Mouse (Mus musculus): Measurements from ENCODE around the gene Fam163a. TPM values are rescaled to one million over a fixed set of nuclear protein-coding genes. Genes with fewer than 3 reads are reported as not detected.
A peak's percentile ranks its signal among the peaks of the same experiment; 100 is the strongest.

The Fam163a gene
- polyA plus RNA-seq, 1 experiment from 2014 or later, result 1.2 TPM

DNA sequence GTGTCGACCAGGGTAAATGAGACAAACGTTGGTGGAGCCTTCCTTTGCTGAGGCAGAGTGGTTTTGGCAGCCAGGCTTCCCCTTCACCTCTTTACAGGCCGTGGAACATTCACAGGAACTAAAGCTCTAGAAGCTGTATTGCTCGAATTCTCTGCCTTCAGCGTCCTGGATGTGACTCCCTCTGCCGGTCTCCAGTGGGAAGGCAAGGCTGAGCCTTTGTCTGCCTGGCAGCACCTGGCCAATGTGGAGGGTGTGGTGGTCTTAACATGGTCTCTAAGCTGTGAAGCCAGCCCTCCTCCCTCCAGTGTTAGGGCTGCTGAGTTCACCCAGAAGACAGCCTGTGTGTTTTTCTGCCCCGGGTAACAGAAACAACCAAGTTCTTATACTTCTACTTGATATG, 24.6 kb upstream of the Fam163a start:
- no peaks in the 10 kb centered on the region for H3K36me3 ChIP-seq (ENCODE audit: insufficient read depth)
- H3K4me3 ChIP-seq (ENCODE audit: low read depth, low read length), result no peak overlapping the region
- H3K4me1 ChIP-seq (ENCODE audit: insufficient read depth), result no peaks in the 10 kb centered on the region
- H3K27me3 ChIP-seq (ENCODE audit: insufficient read depth, low read length), result no peaks in the 10 kb centered on the region
- no peaks in the 10 kb centered on the region for H3K9me3 ChIP-seq (ENCODE audit: low read depth, low read length)
- peak; percentile 85 for TF ChIP-seq CTCF (IDR thresholded peaks at IDR 0.05; ENCODE audit: low read depth)
- no peak overlapping the region for H3K27ac ChIP-seq (ENCODE audit: low read depth)
- no peak overlapping the region for H3K9ac ChIP-seq
- DNase-seq, result peak; percentile 79
- ATAC-seq (ENCODE audit: insufficient read depth), result no peak
- WGBS, result 17% methylated on average over 7 of the region's 7 CpGs
- H3K4me2 ChIP-seq, result no peak overlapping the region

DNA sequence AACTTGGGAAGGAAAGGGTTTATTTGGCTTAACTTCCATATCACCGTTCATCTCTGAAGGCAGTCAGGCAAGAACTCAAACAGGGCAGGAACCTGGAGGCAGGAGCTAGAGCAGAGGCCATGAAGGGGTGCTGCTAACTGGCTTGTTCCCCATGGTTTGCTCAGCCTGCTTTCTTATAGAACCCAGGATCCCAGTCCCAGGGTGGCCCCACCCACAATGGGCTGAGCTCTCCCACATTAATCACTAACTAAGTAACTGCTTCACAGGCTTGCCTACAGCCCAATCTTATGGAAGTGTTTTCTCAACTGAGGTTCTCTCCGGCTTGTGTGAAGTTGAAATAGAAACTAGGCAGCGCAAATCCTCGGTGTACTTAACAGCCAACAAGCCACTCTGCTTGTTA, 23.9 kb upstream of the Fam163a start:
- Histone ChIP-seq H3K4me2 (no peak overlapping the region), H3K36me3 (ENCODE audit: insufficient read depth) (no peaks in the 10 kb centered on the region), H3K4me1 (ENCODE audit: insufficient read depth) (no peaks in the 10 kb centered on the region), H3K9ac (no peak overlapping the region), H3K4me3 (ENCODE audit: low read depth, low read length) (no peak overlapping the region), H3K9me3 (ENCODE audit: low read depth, low read length) (no peaks in the 10 kb centered on the region), H3K27me3 (ENCODE audit: insufficient read depth, low read length) (no peaks in the 10 kb centered on the region), H3K27ac (ENCODE audit: low read depth) (no peak overlapping the region)
- no peak for DNase-seq
- WGBS, result 72% methylated on average over 4 of the region's 4 CpGs
- ATAC-seq (ENCODE audit: insufficient read depth), result no peak
- no peak for TF ChIP-seq CTCF (IDR thresholded peaks at IDR 0.05; ENCODE audit: low read depth)

DNA sequence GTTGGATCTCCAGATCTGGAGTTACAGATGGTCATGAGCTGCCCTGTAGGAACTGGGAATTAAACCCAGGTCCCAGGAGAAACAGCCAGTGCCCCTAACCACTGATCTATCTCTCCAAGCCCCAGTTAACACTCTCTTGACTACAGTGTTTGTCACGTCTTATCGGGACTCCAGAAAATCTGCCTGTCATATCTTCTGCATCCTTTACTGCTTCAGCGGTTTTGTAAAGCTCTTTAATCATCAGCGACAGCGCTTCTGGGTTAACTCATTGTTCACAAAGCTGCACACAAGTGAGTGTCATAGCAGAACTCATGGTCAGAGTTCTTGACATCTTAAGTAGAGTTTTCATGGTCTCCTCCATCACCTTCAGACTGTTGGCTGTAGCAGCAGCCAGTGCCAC, 22.1 kb upstream of the Fam163a start:
- Histone ChIP-seq H3K36me3 (ENCODE audit: insufficient read depth) (no peaks in the 10 kb centered on the region), H3K4me2 (no peak overlapping the region), H3K27me3 (ENCODE audit: insufficient read depth, low read length) (no peaks in the 10 kb centered on the region), H3K4me1 (ENCODE audit: insufficient read depth) (peaks cover 12% of the 10 kb centered on the region), H3K9me3 (ENCODE audit: low read depth, low read length) (no peaks in the 10 kb centered on the region), H3K27ac (ENCODE audit: low read depth) (no peak overlapping the region), H3K4me3 (ENCODE audit: low read depth, low read length) (no peak overlapping the region), H3K9ac (no peak overlapping the region)
- DNase-seq, result no peak
- no peak for ATAC-seq (ENCODE audit: insufficient read depth)
- 52% methylated on average over 5 of the region's 5 CpGs for WGBS
- TF ChIP-seq CTCF (IDR thresholded peaks at IDR 0.05; ENCODE audit: low read depth), result no peak

DNA sequence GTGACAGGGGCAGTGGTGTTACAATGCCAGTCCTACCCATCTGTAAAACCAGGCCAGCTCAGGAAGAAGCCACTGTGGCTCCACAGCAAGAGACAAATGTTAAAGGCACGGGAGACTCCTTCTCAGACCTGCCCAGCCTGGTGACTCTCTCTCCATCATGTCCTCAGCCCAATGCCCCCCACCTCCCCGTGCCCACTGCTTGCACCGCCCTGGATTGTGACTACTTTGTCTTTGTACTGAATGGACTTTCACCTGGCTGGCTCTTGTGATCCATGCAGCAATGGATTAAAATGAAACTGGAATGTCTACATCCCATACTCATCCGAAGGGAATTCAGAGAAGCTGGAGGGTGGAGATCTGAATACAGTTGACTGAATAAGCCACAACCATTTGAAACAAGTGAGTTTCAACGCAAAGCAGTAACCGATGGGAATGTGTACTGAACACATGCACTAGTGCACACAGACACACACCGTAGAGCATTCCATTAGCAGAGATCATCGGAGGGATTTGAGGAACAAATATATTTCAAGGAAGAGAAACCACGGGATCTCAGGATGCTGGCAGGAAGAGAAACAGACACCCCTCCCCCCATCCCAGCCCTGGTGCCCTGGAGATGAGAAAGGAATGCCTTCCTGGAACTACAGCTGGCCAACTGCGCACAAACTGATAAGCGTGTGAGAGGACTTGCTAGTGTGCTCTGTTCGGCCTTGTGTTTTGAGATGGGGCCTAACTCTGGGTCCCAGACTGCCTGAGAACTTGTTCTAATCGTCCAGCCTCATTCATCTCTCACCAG, 17.6 kb upstream of the Fam163a start:
- Histone ChIP-seq H3K4me3 (ENCODE audit: low read depth, low read length) (no peak overlapping the region), H3K4me2 (peak overlapping the region; percentile 31), H3K4me1 (ENCODE audit: insufficient read depth) (peaks cover 14% of the 10 kb centered on the region), H3K27ac (ENCODE audit: low read depth) (peak overlapping the region; percentile 30; the same call in 1 of the 2 replicates), H3K9ac (no peak overlapping the region), H3K36me3 (ENCODE audit: insufficient read depth) (no peaks in the 10 kb centered on the region), H3K9me3 (ENCODE audit: low read depth, low read length) (no peaks in the 10 kb centered on the region), H3K27me3 (ENCODE audit: insufficient read depth, low read length) (no peaks in the 10 kb centered on the region)
- TF ChIP-seq CTCF (IDR thresholded peaks at IDR 0.05; ENCODE audit: low read depth), result no peak
- ATAC-seq (ENCODE audit: insufficient read depth) (peak; percentile 75), DNase-seq (peak; percentile 55)
- 39% methylated on average over 13 of the region's 13 CpGs for WGBS

DNA sequence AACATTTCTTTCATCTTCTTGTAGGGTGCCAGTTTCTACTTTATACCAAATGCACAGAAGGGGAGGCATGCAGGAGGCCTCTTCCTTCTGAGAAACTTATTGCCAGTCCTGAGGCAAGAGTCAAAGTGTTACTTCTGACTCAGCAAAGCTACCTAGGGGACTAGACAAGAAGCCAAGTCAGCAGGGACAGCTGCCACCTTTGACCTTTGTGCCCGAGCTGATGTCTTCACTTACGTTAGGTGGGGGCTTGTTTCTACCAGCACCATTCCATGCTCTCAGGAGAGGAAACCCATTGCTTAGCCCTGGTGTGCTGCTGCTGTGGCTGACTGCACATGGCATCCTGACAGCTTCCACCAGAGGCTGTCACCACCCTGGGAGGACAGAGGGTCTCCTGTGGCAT, 16.5 kb upstream of the Fam163a start:
- ATAC-seq (ENCODE audit: insufficient read depth) (no peak), DNase-seq (no peak)
- no peak overlapping the region for H3K9ac ChIP-seq
- H3K9me3 ChIP-seq (ENCODE audit: low read depth, low read length), result no peaks in the 10 kb centered on the region
- H3K4me1 ChIP-seq (ENCODE audit: insufficient read depth), result peaks cover 14% of the 10 kb centered on the region
- no peak for TF ChIP-seq CTCF (IDR thresholded peaks at IDR 0.05; ENCODE audit: low read depth)
- H3K36me3 ChIP-seq (ENCODE audit: insufficient read depth), result no peaks in the 10 kb centered on the region
- no peaks in the 10 kb centered on the region for H3K27me3 ChIP-seq (ENCODE audit: insufficient read depth, low read length)
- H3K27ac ChIP-seq (ENCODE audit: low read depth), result no peak overlapping the region
- no peak overlapping the region for H3K4me3 ChIP-seq (ENCODE audit: low read depth, low read length)
- WGBS, result 57% methylated on average over 2 of the region's 2 CpGs
- H3K4me2 ChIP-seq, result no peak overlapping the region

DNA sequence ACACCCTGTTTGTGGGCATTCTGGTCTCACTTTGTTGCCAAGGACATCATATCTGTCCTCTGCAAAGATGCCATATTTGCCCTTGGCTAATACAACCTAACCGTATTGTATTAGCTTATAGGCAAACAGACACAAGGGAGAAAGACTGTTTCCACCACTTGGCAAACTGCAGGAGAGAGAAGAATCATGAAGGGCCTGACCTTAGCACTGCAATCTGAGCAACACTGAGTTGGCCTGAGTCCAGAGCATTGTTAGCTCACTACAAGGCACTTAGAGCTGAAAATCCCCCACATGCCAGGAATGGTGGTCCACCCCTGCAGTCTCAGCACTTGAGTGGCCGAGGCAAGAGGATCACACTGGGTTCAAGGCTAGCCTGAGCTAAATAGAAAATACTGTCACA, 13.7 kb upstream of the Fam163a start:
- no peak for TF ChIP-seq CTCF (IDR thresholded peaks at IDR 0.05; ENCODE audit: low read depth)
- ATAC-seq (ENCODE audit: insufficient read depth), result no peak
- Histone ChIP-seq H3K4me2 (no peak overlapping the region), H3K9me3 (ENCODE audit: low read depth, low read length) (no peaks in the 10 kb centered on the region), H3K27me3 (ENCODE audit: insufficient read depth, low read length) (no peaks in the 10 kb centered on the region), H3K27ac (ENCODE audit: low read depth) (no peak overlapping the region), H3K9ac (no peak overlapping the region), H3K36me3 (ENCODE audit: insufficient read depth) (no peaks in the 10 kb centered on the region), H3K4me1 (ENCODE audit: insufficient read depth) (peaks cover 14% of the 10 kb centered on the region), H3K4me3 (ENCODE audit: low read depth, low read length) (no peak overlapping the region)
- 60% methylated on average over 2 of the region's 2 CpGs for WGBS
- peak; percentile 38 for DNase-seq

DNA sequence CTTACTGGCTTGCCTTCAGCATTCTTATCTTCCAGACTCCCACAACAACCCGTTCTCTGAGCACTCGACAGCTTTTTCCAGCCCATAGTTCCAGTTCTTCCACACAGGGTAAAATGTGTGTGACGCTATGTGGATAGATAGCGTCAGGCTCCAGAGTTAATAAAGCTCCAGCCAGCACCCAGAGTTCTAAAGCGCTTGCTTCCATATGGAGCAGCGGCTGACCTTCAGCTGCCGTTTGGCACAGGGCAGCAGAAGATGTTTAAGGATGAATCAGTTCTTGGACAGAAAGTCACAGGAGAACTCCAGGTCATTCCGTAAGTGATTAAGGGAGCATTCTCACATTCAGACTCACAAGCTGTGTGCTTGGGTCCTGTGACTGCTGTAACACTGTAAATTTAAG, 13.1 kb upstream of the Fam163a start:
- Histone ChIP-seq H3K9me3 (ENCODE audit: low read depth, low read length) (no peaks in the 10 kb centered on the region), H3K27ac (ENCODE audit: low read depth) (no peak overlapping the region), H3K4me3 (ENCODE audit: low read depth, low read length) (no peak overlapping the region), H3K4me2 (no peak overlapping the region), H3K9ac (no peak overlapping the region), H3K27me3 (ENCODE audit: insufficient read depth, low read length) (no peaks in the 10 kb centered on the region), H3K4me1 (ENCODE audit: insufficient read depth) (peaks cover 13% of the 10 kb centered on the region), H3K36me3 (ENCODE audit: insufficient read depth) (no peaks in the 10 kb centered on the region)
- peak; percentile 34 for DNase-seq
- WGBS, result 43% methylated on average over 8 of the region's 8 CpGs
- TF ChIP-seq CTCF (IDR thresholded peaks at IDR 0.05; ENCODE audit: low read depth), result no peak
- no peak for ATAC-seq (ENCODE audit: insufficient read depth)
